Mouse (Mus musculus): ENCODE data around the gene Cnot8.

Gene Cnot8

DNA sequence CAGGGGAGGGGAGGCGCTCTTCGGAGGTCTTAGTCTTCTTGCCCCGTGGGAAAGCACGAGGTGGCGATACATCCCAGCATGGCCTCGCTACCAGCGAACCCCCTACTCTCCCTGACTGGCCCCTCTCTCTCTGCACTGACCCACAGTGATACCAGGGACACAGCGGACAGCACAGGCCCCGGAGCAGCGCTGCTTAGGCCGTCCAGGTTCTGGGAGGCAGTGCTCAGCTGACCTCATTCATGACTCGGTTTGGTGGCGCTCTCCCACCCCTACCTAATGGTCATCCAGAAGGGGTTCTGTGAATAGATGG, 654 bp upstream of the Cnot8 start:
- no peak for DNase-seq (ENCODE audit: low read depth, low spot score)

DNA sequence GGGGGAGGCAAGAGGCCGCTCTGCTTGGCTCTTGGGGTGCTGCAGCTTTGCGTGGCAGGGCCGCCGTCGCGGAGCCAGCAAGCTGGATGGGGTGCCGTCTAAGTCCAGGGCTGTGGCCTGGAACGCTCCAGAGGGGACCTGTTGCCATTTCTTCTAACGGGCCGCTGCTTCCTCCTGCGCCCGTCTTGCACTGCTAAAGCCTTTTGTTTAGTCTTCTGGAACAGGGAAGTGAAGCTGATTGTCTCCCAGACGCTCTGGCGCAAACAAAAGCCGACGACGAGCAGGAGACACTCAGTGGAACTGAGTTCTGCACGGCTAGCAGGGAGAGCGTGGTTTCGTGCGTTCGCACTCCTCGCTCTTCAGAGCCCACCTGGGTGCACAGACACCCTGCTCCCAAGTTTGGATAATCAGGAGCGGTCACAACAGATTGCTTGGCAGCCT, 418 bp downstream of the Cnot8 start:
- no peak for DNase-seq (ENCODE audit: low read depth, low spot score)

DNA sequence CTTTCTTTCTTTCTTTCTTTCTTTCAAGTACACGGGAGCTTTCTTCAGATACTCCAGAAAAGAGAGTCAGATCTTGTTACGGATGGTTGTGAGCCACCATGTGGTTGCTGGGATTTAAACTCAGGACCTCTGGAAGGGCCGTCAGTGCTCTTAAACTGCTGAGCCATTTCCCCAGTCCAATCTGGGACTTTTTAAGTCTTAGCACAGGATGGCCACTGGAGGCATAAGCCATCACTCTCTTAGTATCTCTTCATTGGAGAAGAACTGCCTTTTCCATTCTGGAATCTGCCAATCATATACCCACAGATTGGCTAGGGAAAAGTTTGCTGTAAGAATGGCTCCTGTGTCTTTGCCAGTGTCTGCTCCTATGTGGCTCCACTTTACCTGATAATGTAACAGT, 3.1 kb downstream of the Cnot8 start:
- DNase-seq (ENCODE audit: low read depth, low spot score) = no peak

DNA sequence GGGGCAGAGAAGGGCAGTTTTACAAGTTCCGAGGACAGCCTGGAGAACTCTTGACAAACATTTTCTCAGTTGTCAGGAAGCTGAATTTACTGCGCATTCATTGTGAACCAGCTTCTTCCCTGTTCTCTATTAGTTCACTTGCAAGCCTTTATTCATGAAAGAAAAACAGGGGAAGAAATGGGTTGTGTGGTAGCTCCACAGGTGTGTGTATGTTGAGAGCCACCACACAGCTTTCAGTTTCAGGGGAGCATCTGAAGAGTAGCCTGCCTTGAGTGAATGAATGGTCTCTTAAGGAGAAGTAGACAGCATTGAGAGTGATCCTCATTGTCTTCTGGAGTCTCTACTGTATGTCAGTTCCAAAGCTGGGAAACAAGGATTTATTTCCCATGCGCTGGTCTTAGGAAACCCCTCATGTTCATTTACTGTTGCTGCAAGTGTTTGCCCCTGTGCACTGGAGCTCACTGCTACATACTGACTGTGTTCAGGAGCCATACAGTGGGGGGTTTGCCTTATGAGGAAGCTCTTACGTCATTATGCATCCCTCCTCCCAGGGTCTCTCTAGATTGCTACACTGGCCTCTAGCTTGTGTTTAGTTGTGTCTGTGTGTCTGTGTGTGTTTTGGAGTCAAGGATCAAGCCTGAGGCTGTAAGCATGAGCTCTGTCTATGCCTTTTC, 3.8 kb downstream of the Cnot8 start:
- no peak for DNase-seq (ENCODE audit: low read depth, low spot score)

DNA sequence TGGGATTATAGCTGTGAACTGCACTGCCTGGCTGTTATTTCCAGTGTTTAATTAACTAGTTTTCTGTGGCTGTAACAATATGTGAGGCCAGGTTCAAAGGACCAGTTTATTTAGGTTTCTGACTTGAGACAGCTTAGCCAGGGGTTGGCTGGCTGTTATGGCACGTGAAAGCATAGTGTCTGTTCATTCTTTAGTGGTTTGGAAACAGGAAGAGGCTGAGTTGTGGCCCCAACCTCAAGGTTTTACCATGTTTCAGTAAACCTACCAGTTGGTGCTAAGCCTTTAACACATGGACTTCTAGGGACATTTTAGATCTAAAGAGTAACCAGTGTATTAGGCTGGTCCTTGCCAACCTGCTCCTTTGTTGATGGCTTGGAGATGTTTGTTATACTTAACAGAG, 12.6 kb downstream of the Cnot8 start:
- DNase-seq (ENCODE audit: low read depth, low spot score) = no peak

DNA sequence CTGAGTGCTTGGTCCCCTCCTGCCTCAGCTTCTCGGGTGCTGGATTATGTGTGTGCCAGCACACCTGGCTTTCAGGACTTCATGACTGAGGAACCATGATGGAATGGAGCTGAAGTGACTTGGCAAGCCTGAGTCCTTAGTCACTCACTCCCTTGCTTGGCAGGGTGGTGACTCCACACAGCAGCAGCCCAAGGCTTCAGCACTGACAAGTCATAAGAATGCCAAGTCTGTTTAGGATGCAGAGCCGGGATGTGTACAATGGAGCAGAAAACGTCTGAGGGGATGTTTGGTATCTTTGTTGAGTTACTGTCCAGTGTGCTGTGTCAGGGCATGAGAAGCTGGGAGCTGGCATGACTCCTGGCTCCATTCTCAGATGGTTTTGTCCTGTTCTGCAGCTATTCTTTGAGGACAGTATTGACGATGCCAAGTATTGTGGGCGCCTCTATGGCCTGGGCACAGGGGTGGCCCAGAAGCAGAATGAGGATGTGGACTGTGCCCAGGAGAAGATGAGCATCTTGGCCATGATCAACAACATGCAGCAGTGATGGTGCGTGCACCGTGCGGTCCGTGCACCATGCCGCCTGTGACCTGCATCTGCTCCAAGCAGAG, 13.2 kb downstream of the Cnot8 start:
- DNase-seq (ENCODE audit: low read depth, low spot score) = no peak

DNA sequence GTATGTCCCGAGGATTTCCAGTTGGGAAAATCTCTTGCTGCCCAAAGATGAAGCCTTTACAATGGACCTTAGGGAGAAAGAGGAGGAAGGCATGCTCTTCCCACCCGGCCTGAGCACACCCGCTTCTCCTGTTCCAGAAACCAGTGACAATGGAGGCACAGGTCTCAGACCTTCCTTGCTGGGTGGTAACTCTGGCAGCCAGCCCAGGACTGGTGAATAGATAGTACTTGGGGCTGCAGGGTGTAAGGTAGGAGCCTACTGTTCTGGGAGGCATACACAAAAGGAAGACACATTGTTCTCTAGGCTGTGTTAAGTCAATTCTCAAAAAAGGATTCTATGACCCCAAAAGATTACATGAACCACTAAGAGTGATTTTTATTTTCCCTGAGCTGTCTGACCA, 16.7 kb downstream of the Cnot8 start:
- DNase-seq (ENCODE audit: low read depth, low spot score) = no peak

DNA sequence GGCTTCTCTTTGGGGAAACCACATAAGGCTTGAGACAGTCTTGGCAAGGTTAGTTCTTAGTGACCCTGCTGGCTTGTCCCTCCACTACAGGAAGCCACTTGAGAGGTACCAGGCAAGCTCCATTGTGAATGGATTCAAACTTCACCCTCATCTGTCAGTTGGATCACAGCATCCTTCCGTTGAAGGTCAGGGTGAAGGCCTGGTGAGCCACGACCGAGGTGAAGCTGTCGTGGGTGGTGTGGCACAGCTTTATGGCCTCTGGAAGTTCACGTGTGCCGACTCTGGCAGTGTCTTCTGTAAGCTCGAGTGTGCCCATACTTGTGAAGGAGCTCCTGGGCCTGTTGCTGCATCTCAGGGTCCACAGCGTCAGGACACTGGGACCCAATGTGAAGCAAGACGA, 17.4 kb downstream of the Cnot8 start:
- no peak for DNase-seq (ENCODE audit: low read depth, low spot score)

DNA sequence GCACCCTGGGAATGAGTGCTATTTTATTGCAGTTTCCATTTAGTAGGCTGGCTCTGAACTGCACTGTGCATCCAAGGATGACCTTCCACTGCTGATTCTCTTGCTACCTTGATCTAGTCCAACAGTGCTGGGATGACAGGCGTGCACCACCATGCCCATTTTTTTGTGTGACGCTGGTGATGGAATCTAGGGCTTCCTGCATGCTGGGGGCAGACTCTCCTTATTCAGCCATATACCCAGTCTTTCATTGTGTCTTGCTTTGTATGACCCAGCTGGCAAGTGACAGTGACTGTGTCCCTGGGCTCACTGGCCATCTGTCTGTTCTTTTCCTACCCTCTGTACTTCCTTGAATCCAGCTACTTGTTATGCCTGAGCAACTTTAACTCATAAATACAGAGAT, 19.8 kb downstream of the Cnot8 start:
- DNase-seq (ENCODE audit: low read depth, low spot score) = no peak

DNA sequence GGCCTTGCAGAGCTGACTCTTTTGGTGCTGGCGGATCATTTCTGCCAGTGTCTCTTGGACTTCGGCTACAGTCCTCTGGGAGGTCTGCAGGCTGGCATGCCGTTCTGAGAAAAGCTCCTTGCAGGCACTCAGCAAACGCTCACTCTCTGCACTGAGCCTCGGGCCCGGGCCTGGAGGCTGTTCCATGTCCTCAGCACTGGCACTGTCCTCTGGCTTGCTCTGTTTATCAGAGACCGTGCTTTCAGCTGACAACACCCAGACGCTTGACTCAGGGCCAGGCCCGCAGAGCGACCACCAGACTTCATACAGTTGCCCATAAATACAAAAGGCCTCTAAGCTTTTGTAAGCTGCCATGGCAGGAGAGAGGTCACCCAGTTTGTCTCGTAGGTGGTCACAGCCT, 21.1 kb downstream of the Cnot8 start:
- DNase-seq (ENCODE audit: low read depth, low spot score) = no peak

DNA sequence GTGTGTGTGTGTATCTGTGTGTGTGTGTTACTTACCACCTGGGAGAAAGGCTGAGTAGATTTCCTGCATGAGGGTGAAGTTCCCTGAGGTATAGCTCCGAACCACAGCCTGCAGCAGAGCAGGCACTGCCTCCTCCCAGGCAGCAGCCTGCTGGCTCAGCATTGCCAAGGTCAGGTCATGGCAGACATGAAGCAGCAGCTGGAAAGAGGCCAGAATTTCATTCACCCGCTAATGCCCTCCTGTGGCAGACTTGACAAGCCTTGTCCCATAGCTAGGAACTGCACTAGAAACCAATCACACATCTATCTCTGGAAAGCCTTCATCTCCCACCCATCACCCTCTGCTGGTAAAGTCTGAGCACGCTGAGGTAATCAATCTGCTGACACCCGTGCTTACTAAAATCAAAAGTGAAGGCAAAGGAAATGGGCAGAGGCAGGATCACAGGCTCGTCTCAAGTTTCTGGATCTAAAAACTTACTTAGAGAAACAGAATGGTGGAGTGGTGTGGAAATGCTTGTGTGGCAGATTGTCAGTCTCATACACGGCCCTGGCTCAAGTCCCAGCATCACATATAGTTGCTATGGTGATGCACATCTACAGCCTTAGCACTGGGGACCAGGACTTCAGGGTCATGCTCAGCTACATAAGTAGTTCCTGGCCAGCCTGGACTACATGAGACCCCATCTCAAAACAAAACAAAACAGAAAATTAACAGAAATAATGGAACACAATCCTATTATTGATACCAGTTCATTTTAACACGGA, 22.6 kb downstream of the Cnot8 start:
- peak; percentile 38 for DNase-seq (ENCODE audit: low read depth, low spot score)

DNA sequence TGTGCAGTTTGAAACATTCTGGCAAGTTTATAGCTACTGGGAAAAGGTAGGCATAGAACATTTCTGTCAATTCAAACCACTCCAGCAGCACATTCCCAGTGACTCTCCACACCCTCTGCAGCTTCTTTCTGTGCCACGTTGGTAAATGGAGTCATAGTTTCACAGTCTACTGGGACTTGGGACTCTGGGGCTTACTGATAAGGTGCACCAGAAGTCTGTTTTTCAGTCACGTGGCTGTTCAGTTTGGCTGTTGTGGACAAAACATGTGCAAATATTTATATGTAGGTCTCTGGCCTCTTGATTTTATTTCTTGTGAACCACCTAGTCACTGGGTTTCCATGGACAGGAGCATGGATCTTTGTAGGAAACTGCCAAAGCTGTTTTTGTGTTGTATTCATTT, 23.6 kb downstream of the Cnot8 start:
- DNase-seq (ENCODE audit: low read depth, low spot score) = no peak

DNA sequence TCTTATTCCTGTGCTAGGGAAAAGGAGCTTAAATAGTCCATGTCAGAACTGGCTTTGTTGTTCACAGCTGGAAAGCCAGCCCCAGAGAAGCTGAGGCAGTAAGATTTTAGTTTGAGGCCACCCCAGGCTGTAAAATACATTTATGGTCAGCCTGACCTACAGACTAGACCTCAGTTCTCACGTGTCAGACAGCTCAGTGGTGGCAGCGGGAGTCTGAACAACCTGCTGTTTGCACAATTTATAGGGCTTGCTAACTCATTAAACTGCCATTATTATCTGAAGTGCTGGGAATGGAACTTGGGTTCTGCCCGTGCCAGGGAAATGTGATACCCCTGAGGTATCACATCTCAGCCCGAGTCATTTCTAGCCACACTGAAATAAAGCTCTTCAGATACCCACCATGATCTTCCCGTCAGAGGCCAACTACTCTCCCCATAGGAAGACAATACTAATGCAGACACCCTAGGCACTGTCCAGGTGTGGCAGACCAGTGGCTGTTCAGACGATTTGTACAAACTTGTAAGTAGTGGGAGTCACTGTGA, 25.4 kb downstream of the Cnot8 start:
- no peak for DNase-seq (ENCODE audit: low read depth, low spot score)

DNA sequence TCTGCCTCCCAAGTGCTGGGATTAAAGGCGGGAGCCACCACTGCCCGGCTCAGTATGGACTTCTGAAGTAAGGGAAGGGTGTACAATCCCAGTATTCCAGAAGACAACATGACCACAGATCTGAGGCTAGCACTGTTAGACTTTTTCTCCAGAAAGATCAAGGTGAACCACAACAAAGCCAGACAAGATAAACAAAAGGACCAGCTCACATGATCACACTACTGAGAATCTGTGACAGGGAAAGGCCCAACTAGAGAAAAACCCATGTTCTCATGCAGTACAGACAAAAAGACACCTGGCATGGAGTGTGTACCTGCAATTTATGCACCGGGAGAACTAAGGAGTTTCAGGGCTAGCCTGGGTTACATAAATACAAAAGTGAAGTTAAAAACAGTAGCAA, 28.1 kb downstream of the Cnot8 start:
- no peak for DNase-seq (ENCODE audit: low read depth, low spot score)

DNA sequence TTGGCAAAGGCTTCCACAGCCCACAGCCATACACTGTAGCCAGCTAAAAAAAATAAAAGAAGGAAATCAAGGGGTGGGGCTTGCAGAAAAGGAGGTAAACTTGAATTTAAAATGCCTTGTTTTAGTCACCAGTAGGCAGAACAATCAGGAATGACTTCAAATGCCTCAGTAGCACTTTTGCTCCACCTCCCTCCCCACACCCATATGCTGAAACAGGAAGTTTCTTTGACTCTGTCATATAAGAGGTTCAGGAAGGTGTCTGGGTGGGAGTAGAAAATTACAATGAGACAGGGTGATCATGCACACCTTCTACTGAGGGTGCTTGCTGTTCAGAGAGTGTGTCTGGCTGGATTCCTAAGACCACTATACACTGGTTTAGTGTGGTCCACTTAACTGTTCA, 30.9 kb downstream of the Cnot8 start:
- no peak for DNase-seq (ENCODE audit: low read depth, low spot score)

DNA sequence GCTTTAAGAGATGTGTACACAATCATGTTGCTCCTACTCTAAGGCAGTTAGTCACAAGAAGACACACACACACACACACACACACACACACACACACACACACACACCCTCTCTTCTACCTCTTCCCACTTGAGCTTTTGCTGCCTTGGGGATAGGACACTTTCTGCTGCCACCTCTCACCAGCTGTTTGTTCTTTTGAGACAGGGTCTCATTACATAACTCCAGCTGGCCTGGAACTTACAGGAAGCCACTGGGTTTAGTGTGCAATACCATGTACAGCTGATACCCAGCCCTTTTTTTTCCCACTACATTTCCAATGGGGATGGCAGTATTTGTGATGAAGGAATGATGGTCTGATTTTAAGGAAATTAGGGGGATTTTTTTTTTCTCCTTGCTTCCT, 31.3 kb downstream of the Cnot8 start:
- DNase-seq (ENCODE audit: low read depth, low spot score) = no peak

DNA sequence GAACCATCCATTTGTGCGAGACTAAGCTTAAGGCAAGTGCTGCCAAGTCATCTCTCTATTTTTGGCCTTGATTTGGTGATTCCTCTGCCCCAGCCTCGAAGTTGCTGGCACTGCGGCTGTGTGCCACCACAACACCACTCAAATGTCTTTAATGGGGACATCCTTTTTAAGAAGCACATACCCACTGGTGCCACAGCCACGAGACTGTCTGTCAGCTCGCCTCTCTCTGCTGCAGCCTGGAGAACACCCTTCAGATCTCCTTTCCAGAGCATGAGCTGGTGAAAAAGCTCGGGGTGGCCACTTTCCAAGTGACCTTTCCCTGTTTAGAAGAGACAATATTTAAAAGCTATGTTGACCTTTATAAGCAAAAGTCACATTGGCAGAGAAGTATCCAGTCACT, 32.7 kb downstream of the Cnot8 start:
- no peak for DNase-seq (ENCODE audit: low read depth, low spot score)

DNA sequence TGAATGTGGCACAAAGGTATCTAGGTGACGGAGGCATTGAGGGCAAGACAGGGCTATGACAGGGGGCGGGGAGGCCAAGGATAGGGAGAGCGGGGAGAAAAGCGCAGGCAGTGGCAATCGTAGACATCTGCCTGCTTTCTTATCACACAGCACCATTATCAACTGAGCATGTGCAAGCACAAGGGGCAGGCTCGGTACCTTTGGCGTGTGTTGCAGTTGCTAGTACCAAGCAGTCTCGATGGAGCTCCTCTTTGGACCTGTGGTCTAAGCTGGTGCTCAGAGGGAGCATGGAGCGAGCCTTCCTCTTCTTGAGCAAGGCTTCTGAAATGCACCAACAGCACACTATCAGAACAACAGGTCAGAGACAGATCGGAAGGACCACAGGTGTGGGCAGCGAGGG, 34.9 kb downstream of the Cnot8 start:
- DNase-seq (ENCODE audit: low read depth, low spot score) = no peak

DNA sequence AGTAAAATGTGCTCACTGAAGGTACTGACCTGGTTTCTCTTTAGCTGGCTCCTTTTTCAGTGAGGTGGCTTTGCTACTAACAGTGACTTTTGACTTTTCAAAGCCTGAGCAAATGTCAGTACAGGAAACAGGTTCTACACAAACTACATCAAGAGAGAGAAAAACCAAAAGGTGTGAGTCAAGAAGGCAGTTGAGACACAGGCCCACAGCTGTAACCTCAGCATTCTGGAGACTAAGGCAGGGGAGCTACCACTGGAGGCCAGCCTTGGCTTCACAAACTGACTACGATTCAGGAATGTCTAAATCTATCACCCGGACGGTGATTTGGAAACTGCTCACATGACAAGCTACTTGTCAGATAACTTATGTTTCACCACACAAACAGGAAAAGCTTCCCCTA, 35.5 kb downstream of the Cnot8 start:
- DNase-seq (ENCODE audit: low read depth, low spot score) = no peak

DNA sequence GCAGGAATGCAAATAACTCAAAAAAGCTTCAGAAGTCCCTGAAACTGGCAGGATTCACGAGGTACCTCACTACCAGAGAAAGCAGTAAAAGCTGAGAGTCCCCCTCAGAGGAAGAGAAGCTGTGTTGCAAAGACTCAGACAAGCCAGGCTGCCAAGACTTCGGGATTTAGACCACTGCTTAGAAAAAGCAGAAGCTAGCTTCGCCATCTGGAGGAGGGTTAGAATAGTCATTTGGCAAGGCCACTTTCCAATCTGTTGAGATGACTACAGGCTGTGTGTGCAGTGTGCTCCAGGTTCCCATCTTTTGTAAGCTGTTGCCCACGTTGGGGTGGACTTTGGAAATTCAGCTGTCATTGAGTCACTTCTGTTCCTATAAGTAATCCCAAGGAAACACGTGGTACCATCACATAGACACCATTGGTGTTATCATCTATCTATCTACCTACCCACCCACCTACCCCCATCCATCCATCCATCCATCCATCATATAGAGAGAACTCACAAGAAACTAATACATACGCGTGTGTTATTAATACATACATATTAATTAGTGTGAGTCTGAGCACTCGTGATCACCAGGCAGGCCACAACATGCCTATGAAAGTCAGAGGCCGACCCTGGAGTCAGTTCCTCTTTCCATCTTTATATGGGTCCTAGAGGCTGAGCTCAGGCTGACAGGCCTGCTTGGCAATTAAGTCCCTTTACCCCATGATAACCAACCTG, 39.9 kb downstream of the Cnot8 start:
- peak; percentile 85 for DNase-seq (ENCODE audit: low read depth, low spot score)

DNA sequence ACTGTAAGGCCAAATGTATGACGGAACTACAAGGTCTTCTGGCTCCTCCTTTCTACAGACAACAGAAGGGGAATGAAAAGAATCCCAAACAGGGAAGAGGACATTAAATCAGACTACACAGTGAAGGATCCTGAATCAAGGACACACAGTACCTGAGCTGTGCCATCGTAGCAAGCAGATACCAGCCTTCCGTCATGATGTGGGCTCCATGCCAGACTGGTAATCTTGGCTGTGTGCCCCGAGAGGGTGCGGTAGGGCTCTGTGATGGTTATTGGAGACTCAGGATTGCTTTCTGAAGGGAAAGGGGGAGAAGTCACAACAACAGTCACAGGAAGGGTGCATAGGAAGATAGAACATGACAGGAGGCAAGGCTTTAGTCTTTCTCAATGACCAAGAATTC, 42.3 kb downstream of the Cnot8 start:
- DNase-seq (ENCODE audit: low read depth, low spot score) = no peak

DNA sequence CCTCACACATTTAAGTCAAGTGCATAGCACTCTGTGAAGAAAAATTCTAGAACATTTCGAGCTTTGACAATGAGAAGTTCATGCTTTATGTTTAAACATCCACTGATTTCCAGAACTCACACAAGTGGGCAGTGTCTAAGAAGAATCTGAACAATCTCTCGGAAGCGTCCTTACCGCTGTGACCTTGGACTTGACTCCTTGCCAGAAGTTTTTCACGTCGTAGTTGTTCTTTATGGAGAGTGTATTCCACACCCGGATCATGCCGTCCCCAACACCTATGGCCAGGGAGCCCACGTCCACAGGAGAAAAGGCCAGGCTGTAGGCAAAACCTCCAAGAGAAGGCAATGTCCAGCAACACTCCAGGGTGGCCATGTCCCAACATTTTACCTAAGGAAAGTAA, 51.5 kb downstream of the Cnot8 start:
- no peak for DNase-seq (ENCODE audit: low read depth, low spot score)

Measured in telencephalon, adult 2 months (tissue).